Mouse (Mus musculus): ENCODE measurements around the gene Chd5. TPM values are rescaled to one million over a fixed set of nuclear protein-coding genes. Genes with fewer than 3 reads are reported as not detected.

Chd5 gene
- polyA plus RNA-seq, 1 experiment from 2014 or later = 48.5 TPM

- Histone ChIP-seq H3K27ac (ENCODE audit: low read depth, low read length) (no peak overlapping the region), H3K4me3 (ENCODE audit: low read depth, low read length) (peak overlapping the region; percentile 29), H3K9ac (replicated peaks; ENCODE audit: low read depth, low read length) (peak overlapping the region; percentile 54), H3K9me3 (ENCODE audit: control insufficient read depth, low read length) (no peaks in the 10 kb centered on the region), H3K36me3 (ENCODE audit: control insufficient read depth, insufficient read depth, low read length) (peaks cover 7% of the 10 kb centered on the region; the same call in 1 of the 2 replicates), H3K27me3 (ENCODE audit: control insufficient read depth, insufficient read depth, low read length) (peaks cover 65% of the 10 kb centered on the region), H3K4me2 (ENCODE audit: low read depth, low read length) (peak overlapping the region; percentile 53), H3K4me1 (ENCODE audit: control insufficient read depth, insufficient read depth, low read length) (peaks cover 9% of the 10 kb centered on the region; the same call in 1 of the 2 replicates)
- under 1% methylated on average over 29 of the region's 29 CpGs for WGBS
- ATAC-seq (ENCODE audit: low read depth) = peak; percentile 49; the same call in 1 of the 2 replicates
Measured at GRCm38 (mm10) chr4:152313211-152313632, 25.2 kb upstream of the Chd5 start.

- Histone ChIP-seq H3K4me1 (ENCODE audit: control insufficient read depth, insufficient read depth, low read length) (peaks cover 9% of the 10 kb centered on the region; the same call in 1 of the 2 replicates), H3K36me3 (ENCODE audit: control insufficient read depth, insufficient read depth, low read length) (peaks cover 3% of the 10 kb centered on the region; the same call in 1 of the 2 replicates), H3K9me3 (ENCODE audit: control insufficient read depth, low read length) (no peaks in the 10 kb centered on the region), H3K4me3 (ENCODE audit: low read depth, low read length) (peak overlapping the region; percentile 29), H3K9ac (replicated peaks; ENCODE audit: low read depth, low read length) (no peak overlapping the region), H3K4me2 (ENCODE audit: low read depth, low read length) (peak overlapping the region; percentile 53), H3K27ac (ENCODE audit: low read depth, low read length) (no peak overlapping the region), H3K27me3 (ENCODE audit: control insufficient read depth, insufficient read depth, low read length) (peaks cover 66% of the 10 kb centered on the region)
- ATAC-seq (ENCODE audit: low read depth) = no peak
Measured at GRCm38 (mm10) chr4:152313934-152314333, 24.5 kb upstream of the Chd5 start.

- Histone ChIP-seq H3K27ac (ENCODE audit: low read depth, low read length) (no peak overlapping the region), H3K27me3 (ENCODE audit: control insufficient read depth, insufficient read depth, low read length) (peaks cover 61% of the 10 kb centered on the region), H3K9me3 (ENCODE audit: control insufficient read depth, low read length) (no peaks in the 10 kb centered on the region), H3K4me1 (ENCODE audit: control insufficient read depth, insufficient read depth, low read length) (peaks cover 9% of the 10 kb centered on the region; the same call in 1 of the 2 replicates), H3K4me3 (ENCODE audit: low read depth, low read length) (peak overlapping the region; percentile 28), H3K4me2 (ENCODE audit: low read depth, low read length) (peak overlapping the region; percentile 42), H3K9ac (replicated peaks; ENCODE audit: low read depth, low read length) (0 out of 2 replicates have a peak overlapping the region, but pooled peaks have one; percentile 16), H3K36me3 (ENCODE audit: control insufficient read depth, insufficient read depth, low read length) (no peaks in the 10 kb centered on the region)
- ATAC-seq (ENCODE audit: low read depth) = no peak
- WGBS = under 1% methylated on average over 43 of the region's 43 CpGs
Measured at GRCm38 (mm10) chr4:152315498-152316213, 22.8 kb upstream of the Chd5 start.

- Histone ChIP-seq H3K4me1 (ENCODE audit: control insufficient read depth, insufficient read depth, low read length) (peaks cover 9% of the 10 kb centered on the region; the same call in 1 of the 2 replicates), H3K27me3 (ENCODE audit: control insufficient read depth, insufficient read depth, low read length) (peaks cover 42% of the 10 kb centered on the region), H3K9me3 (ENCODE audit: control insufficient read depth, low read length) (no peaks in the 10 kb centered on the region), H3K4me2 (ENCODE audit: low read depth, low read length) (no peak overlapping the region), H3K4me3 (ENCODE audit: low read depth, low read length) (no peak overlapping the region), H3K36me3 (ENCODE audit: control insufficient read depth, insufficient read depth, low read length) (no peaks in the 10 kb centered on the region), H3K27ac (ENCODE audit: low read depth, low read length) (no peak overlapping the region), H3K9ac (replicated peaks; ENCODE audit: low read depth, low read length) (no peak overlapping the region)
- no peak for ATAC-seq (ENCODE audit: low read depth)
- 80% methylated on average over 6 of the region's 6 CpGs for WGBS
Measured at GRCm38 (mm10) chr4:152317631-152318033, 20.8 kb upstream of the Chd5 start.

- H3K27me3 ChIP-seq (ENCODE audit: control insufficient read depth, insufficient read depth, low read length) = peaks cover 33% of the 10 kb centered on the region
- no peaks in the 10 kb centered on the region for H3K9me3 ChIP-seq (ENCODE audit: control insufficient read depth, low read length)
- peaks cover 5% of the 10 kb centered on the region; the same call in 1 of the 2 replicates for H3K4me1 ChIP-seq (ENCODE audit: control insufficient read depth, insufficient read depth, low read length)
- no peak within 1 kb of the TSS for H3K27ac ChIP-seq (ENCODE audit: low read depth, low read length)
- WGBS = 4% methylated on average over 26 of the region's 26 CpGs
- no peak within 1 kb of the TSS for H3K4me2 ChIP-seq (ENCODE audit: low read depth, low read length)
- no peaks in the 10 kb centered on the region for H3K36me3 ChIP-seq (ENCODE audit: control insufficient read depth, insufficient read depth, low read length)
- no peak for ATAC-seq (ENCODE audit: low read depth)
- no peak within 1 kb of the TSS for H3K9ac ChIP-seq (replicated peaks; ENCODE audit: low read depth, low read length)
- no peak within 1 kb of the TSS for H3K4me3 ChIP-seq (ENCODE audit: low read depth, low read length)
Measured at GRCm38 (mm10) chr4:152318517-152319234, 19.8 kb upstream of the Chd5 start, which contains the start of gene Rnf207. Rnf207 (minus strand) TSS chr4:152318993.

- H3K27ac ChIP-seq (ENCODE audit: low read depth, low read length) = no peak overlapping the region
- no peak overlapping the region for H3K4me2 ChIP-seq (ENCODE audit: low read depth, low read length)
- no peak overlapping the region for H3K4me3 ChIP-seq (ENCODE audit: low read depth, low read length)
- no peak for ATAC-seq (ENCODE audit: low read depth)
- H3K9me3 ChIP-seq (ENCODE audit: control insufficient read depth, low read length) = no peaks in the 10 kb centered on the region
- WGBS = 56% methylated on average over 5 of the region's 5 CpGs
- peaks cover 2% of the 10 kb centered on the region for H3K4me1 ChIP-seq (ENCODE audit: control insufficient read depth, insufficient read depth, low read length)
- H3K27me3 ChIP-seq (ENCODE audit: control insufficient read depth, insufficient read depth, low read length) = peaks cover 8% of the 10 kb centered on the region
- no peaks in the 10 kb centered on the region for H3K36me3 ChIP-seq (ENCODE audit: control insufficient read depth, insufficient read depth, low read length)
- H3K9ac ChIP-seq (replicated peaks; ENCODE audit: low read depth, low read length) = no peak overlapping the region
Measured at GRCm38 (mm10) chr4:152321464-152321863, 17.0 kb upstream of the Chd5 start.

GRCm38 (mm10) chr4:152324641-152325562 lies 13.5 kb upstream of the Chd5 start:
- Histone ChIP-seq H3K27ac (ENCODE audit: low read depth, low read length) (no peak overlapping the region), H3K4me3 (ENCODE audit: low read depth, low read length) (peak overlapping the region; percentile 72), H3K36me3 (ENCODE audit: control insufficient read depth, insufficient read depth, low read length) (peaks cover 11% of the 10 kb centered on the region), H3K4me1 (ENCODE audit: control insufficient read depth, insufficient read depth, low read length) (peaks cover 10% of the 10 kb centered on the region), H3K4me2 (ENCODE audit: low read depth, low read length) (peak overlapping the region; percentile 32; the same call in 1 of the 2 replicates), H3K9ac (replicated peaks; ENCODE audit: low read depth, low read length) (no peak overlapping the region), H3K27me3 (ENCODE audit: control insufficient read depth, insufficient read depth, low read length) (no peaks in the 10 kb centered on the region; the same call in 1 of the 2 replicates), H3K9me3 (ENCODE audit: control insufficient read depth, low read length) (no peaks in the 10 kb centered on the region)
- WGBS = 59% methylated on average over 16 of the region's 16 CpGs
- peak; percentile 9; the same call in 1 of the 2 replicates for ATAC-seq (ENCODE audit: low read depth)

- Histone ChIP-seq H3K36me3 (ENCODE audit: control insufficient read depth, insufficient read depth, low read length) (peaks cover 16% of the 10 kb centered on the region), H3K27me3 (ENCODE audit: control insufficient read depth, insufficient read depth, low read length) (no peaks in the 10 kb centered on the region; the same call in 1 of the 2 replicates), H3K4me3 (ENCODE audit: low read depth, low read length) (peak within 1 kb of the TSS; percentile 72), H3K9me3 (ENCODE audit: control insufficient read depth, low read length) (no peaks in the 10 kb centered on the region), H3K4me2 (ENCODE audit: low read depth, low read length) (peak within 1 kb of the TSS; percentile 58), H3K9ac (replicated peaks; ENCODE audit: low read depth, low read length) (peak within 1 kb of the TSS; percentile 60), H3K27ac (ENCODE audit: low read depth, low read length) (peak within 1 kb of the TSS; percentile 67), H3K4me1 (ENCODE audit: control insufficient read depth, insufficient read depth, low read length) (peaks cover 10% of the 10 kb centered on the region)
- under 1% methylated on average over 66 of the region's 70 CpGs for WGBS
- peak; percentile 96 for ATAC-seq (ENCODE audit: low read depth)
Measured at GRCm38 (mm10) chr4:152325574-152326411, 12.7 kb upstream of the Chd5 start, which contains the start of gene Rpl22. Rpl22 (plus strand) TSS chr4:152325742.

Measured in neural tube, embryonic 14.5 days (tissue).